Mouse (Mus musculus) v-Abl transformed pro-B cells (cell line): Measurements from ENCODE around the gene Abcc6.

Source experiments
- in situ Hi-C, 2 experiments: fragments of 400-800 bp; cut with MboI; formaldehyde crosslinking; loops; one replicate each; pipeline ENCODE4 v1.15.1; 2025; ENCODE audit not compliant: unreplicated experiment in 2 of 2

Abcc6 gene

GRCm38 (mm10) chr7:45943280-45943679, 86.8 kb downstream of the Abcc6 start:
- in situ Hi-C loops, result loop anchor here (5.0 to 10.0 kb wide), 2 partner anchors 69 to 262 kb away; no protein-coding TSS in a partner anchor

GRCm38 (mm10) chr7:45941986-45942385, 88.1 kb downstream of the Abcc6 start:
- in situ Hi-C loops, result loop anchor here (5.0 to 10.0 kb wide), 2 partner anchors 70 to 263 kb away; no protein-coding TSS in a partner anchor

- in situ Hi-C loops, result loop anchor here (5.0 to 10.0 kb wide), 4 partner anchors 72 to 265 kb away; no protein-coding TSS in a partner anchor
Measured at GRCm38 (mm10) chr7:45939836-45940235, 90.3 kb downstream of the Abcc6 start.

GRCm38 (mm10) chr7:45935114-45935513, 95.0 kb downstream of the Abcc6 start:
- in situ Hi-C loops, result loop anchor here in 1 of 2 experiments (5.0 to 10.0 kb wide), 2 partner anchors 130 to 198 kb away; no protein-coding TSS in a partner anchor

DNA sequence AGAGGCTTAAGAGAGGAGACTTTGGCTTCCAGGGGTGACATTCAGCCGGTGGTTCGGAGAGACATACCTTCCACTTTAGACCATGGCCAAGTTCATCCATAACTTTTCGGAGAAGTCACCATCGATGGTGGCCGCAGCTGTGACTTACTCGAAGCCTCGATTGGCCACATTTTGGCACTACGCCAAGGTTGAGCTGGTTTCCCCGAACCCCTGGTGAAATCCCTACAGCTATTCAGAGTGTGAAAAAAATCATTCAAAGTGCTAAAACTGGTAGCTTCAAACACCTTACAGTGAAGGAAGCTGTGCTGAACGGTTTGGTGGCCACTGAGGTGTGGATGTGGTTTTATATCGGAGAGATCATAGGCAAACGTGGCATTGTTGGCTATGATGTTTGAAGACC, 96.3 kb downstream of the Abcc6 start:
- in situ Hi-C loops, result loop anchor here (5.0 to 10.0 kb wide), 2 partner anchors 61 to 129 kb away; partner anchors contain the start of gene Kdelr1 (in 2 of the 2)

DNA sequence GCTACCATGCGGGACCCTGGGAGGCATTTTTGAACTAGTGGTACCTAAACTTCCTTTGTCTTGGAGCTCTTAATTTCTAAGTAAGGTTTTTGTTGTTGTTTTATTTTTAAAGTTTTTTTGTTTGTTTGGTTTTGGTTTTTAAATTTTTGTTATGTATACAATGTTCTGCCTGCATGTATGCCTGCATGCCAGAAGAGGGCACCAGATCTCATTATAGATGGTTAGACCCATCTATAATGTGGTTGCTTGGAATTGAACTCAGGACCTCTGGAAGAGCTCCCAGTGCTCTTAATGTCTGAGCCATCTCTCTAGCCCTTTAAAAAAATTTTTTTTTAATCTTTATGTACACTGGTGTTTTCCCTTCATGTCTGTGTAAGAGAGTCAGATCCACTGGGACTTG, 100.4 kb downstream of the Abcc6 start:
- in situ Hi-C loops, result loop anchor here (5.0 to 10.0 kb wide), 2 partner anchors 57 to 125 kb away; partner anchors contain the start of gene Kdelr1 (in 2 of the 2)

- in situ Hi-C loops, result no loop called here
Measured at GRCm38 (mm10) chr7:45928626-45929295, 101.3 kb downstream of the Abcc6 start.

DNA sequence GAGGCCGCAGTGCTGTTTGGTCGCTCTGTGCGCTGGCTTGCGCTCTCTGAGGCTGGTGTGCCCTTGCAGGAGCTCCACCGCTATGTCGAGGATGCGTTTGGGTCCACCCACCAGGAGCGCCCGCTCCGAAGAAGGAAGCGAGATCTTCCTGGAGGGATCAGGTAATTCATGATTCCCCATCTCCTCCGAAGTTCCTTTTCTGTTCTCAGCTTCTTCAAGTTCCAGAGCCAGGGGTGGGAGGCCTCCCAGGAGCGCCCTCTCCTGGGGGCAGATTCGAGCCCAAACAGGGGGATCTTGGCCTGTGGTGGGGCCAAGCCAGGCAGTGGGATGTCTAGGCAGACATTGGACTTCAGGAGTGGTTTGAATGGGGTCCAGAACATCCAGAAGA, 105.7 kb downstream of the Abcc6 start:
- in situ Hi-C loops, result loop anchor here (5.0 to 25.0 kb wide), 3 partner anchors 192 to 1387 kb away; partner anchors contain the start of genes Pold1 (in 1 of the 2), Rras (in 1 of the 2), Scaf1 (in 1 of the 2) and Spib (in 1 of the 2)

- in situ Hi-C loops, result loop anchor here (5.0 to 25.0 kb wide), 3 partner anchors 192 to 1387 kb away; partner anchors contain the start of genes Pold1 (in 1 of the 2), Rras (in 1 of the 2), Scaf1 (in 1 of the 2) and Spib (in 1 of the 2)
Measured at GRCm38 (mm10) chr7:45923762-45924428, 106.2 kb downstream of the Abcc6 start, which contains the start of gene Ccdc114. Ccdc114 (plus strand) TSS chr7:45924072.

DNA sequence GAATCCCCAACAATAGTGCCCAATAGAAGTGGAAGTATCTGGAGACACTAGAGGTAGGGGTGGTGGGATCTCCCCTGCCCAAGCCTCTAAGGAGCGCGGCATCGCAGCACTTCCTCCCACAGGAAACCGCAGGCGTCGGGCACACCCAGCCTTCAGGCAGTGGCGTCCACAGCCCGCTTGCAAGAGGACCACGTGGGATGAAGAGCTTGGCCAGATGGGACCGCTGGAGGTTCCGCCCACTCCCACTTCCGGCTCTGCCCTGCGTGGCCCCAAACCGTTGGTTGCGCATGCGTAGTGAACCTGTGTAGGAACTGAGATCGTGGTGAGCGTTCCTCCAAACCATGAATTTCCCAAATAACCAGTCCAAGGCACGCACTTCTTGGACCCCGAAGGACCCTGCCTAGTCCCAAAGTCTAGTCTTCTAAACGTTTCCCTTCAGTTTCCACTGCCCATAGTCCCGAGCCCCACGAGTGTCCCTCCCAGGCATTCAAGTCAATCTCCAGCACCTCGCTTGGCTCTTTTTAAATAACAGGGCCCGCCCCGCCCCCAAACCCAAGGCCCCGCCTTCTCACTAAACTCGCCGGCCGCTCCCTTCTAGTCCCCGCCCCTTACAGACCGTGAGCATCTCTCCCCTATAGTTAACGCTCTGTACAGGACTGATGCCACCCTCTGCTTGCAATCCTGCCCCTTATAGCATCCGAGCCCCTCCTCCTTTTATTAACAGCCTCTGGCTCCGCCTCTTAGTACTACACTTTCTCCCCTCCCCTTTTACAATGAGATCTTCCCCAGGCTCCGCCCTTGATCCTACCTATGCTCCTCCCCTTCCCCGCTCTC, 107.0 kb downstream of the Abcc6 start:
- in situ Hi-C loops, result loop anchor here (5.0 to 25.0 kb wide), 3 partner anchors 191 to 1386 kb away; partner anchors contain the start of genes Pold1 (in 1 of the 2), Rras (in 1 of the 2), Scaf1 (in 1 of the 2) and Spib (in 1 of the 2)

DNA sequence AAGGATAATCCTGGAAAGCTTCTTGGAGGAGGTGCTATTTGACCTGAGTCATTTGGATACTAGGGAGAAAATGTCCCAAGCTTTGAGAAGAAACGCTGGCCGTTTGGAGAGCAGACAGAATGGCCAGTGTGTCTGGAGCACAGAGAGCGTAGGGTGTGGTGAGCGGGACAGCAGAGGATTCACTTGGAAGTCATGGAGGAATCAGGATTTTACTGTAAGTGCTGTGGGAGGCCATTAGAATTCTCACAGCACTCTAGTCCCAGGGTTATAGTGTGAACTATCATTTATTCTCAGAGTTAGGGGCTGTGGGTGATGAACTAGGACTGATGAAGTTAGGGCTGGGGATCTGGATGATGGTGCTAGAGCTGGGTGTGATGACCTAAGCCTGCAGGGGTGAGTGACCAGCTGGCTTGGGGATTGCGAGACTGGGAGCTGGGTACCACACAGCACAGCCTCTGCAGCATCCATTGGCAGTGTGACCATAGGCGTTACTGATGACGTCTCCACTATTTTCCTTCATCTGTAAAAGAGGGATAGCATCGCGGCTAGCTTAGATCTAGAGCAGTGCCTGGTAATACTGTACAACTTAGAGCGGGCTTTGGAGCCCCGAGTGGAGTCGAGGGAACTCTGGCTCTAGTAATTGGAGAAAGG, 108.0 kb downstream of the Abcc6 start:
- in situ Hi-C loops, result loop anchor here (5.0 to 25.0 kb wide), 3 partner anchors 190 to 1385 kb away; partner anchors contain the start of genes Pold1 (in 1 of the 2), Rras (in 1 of the 2), Scaf1 (in 1 of the 2) and Spib (in 1 of the 2)

- in situ Hi-C loops, result loop anchor here (5.0 to 25.0 kb wide), 3 partner anchors 189 to 1384 kb away; partner anchors contain the start of genes Pold1 (in 1 of the 2), Rras (in 1 of the 2), Scaf1 (in 1 of the 2) and Spib (in 1 of the 2)
Measured at GRCm38 (mm10) chr7:45921242-45921621, 108.9 kb downstream of the Abcc6 start, which contains the start of gene Emp3. Emp3 (minus strand) TSS chr7:45921404.

DNA sequence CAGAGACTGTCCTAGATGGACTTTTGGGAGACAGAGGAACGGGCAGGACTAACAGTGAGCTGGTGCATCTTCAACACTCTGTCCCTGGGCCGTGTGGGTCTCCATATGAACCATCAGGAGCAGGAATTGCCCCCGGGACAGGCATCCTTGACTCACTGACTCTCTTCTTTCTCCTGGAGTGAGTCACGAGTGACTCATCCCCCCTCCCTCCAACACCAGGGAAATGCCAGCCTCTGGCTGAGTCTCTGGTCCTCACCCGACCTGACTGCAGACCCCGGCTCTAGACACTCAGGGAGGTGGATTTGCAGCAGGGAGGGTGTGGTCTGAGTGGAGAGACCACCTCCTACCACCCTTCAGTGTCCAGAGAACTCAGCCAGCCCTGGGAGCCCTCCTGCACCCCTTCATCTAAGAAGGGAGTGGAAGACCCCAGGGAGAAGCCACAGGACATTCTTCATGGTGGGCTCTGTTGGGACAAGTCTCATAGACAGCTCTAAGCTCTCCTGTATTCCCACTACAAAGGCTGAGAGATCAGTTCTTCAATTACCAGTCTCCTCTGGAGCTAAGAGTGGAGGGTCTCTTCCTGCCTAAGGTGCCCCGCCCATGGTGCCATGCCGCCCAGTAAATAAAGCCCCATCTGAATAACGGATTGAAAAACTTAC, 109.4 kb downstream of the Abcc6 start:
- in situ Hi-C loops, result loop anchor here (5.0 to 25.0 kb wide), 3 partner anchors 188 to 1383 kb away; partner anchors contain the start of genes Pold1 (in 1 of the 2), Rras (in 1 of the 2), Scaf1 (in 1 of the 2) and Spib (in 1 of the 2)

DNA sequence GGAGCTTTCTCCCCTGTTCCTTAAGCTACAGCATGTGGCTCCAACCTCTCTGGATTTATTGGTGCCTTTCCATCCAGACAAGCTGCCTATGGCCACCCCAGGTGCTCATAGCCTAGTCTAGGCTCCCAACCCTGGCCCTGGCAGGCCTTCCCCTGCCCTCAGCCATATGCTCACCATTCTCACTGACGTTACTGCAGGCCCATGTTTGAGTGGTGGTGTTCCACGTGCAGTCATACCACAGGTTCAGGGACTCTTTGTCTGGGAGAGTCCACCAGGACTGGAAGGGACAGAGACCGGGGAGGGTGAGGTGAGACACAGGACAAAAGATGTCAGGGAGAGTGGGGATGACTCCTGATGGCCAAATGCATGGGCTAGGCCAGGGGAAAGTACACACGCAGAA, 110.3 kb downstream of the Abcc6 start:
- in situ Hi-C loops, result loop anchor here (5.0 to 25.0 kb wide), 3 partner anchors 187 to 1382 kb away; partner anchors contain the start of genes Pold1 (in 1 of the 2), Rras (in 1 of the 2), Scaf1 (in 1 of the 2) and Spib (in 1 of the 2)

DNA sequence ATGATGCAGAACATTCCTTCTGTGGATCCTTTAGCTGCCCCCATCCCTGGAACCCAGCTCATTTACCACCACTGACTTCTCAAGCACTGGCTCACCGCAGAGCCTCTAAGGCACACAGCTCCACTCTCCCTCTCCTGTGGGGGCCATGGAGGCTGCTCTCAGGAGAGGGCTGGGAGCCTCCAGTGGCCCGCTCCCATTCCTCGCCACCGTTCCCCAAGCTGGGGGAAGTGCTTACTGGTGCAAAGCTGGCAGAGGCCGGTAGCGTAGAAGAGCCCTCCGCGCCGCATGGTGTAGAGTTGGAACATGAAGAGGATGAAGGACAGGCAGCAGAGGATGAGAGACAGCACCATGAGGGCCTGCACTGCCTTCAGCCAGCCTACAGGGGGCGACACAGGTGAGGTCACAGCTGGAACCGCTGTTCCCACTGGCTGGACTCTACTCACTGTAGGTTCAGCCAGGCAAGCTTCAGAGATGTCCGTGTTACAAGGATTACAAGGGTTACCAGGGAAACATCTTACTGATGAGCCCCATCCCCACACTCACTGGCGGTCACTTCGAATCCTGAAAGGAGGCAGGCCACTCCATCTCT, 110.9 kb downstream of the Abcc6 start:
- in situ Hi-C loops, result loop anchor here in 1 of 2 experiments (25.0 kb wide), 2 partner anchors 907 to 1382 kb away; partner anchors contain the start of genes Pold1, Rras, Scaf1 and Spib

DNA sequence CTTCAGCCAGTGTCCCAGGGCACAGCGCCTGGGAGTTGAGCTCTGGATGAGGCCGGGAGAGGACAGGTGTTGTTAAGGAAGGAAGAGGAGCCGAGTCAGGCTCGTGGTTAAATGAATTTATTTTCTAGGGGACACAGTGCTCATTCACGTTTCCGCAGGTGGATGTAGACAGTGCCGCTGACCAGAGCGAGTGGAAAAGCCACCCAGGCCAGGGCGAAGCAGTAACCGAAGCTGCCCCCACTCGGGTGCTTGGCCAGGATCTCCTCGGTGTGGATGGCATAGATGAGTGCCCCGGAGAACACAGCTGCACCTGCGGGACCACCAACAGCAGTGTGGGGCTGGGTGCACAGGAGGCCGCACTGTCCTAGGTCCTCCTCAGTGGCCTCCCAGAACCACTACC, 112.2 kb downstream of the Abcc6 start:
- in situ Hi-C loops, result loop anchor here in 1 of 2 experiments (25.0 kb wide), 2 partner anchors 906 to 1381 kb away; partner anchors contain the start of genes Pold1, Rras, Scaf1 and Spib
